ENCODE assay signal across 8 mouse cellular contexts in the genomic region with DNA sequence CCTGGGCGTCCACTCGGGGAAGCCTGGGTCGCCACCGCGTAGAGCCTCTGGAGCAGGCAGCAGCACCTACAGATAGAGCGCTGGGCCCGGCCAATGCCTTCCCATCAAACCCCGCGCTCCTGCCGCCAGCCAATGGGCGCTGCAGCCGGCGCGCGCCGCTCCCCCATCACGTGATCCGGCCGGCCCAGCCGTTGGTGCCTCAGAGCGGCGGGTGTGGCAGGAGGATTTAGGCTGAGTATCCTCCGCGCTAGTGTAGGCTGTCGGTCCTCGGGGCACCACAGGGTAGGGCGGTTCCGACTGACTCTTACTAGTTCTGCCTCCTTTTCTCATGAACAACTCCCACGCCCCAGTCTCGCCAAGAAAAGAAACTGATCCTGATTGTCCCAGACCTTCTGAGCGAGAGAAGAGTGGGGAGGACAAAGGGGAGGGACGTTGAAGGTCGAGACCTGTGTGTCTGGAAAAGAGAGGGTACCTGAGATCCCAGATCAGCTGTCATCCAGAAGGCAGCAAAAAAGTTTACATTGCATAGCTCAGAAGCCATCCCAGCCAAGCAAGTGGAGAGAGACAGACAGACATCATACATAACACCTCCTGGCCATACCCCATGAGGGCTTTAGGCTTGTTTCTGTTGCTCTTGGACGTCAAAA. TPM values are rescaled to one million over a fixed set of nuclear protein-coding genes. Genes with fewer than 3 reads are reported as not detected.
DNase-seq lines count a peak whose midpoint lies in the region; ATAC-seq and TF ChIP-seq lines count a peak whose summit lies in the region.

TSS of gene Lnpk (minus strand) at position 593 of the 647 bp plus-strand sequence.

- no peaks in the 10 kb centered on the region for H3K36me3 ChIP-seq in hindbrain, postnatal 0 days (ENCODE audit: insufficient read depth, low read length)

- peak within 1 kb of the TSS; percentile 75 for H3K9ac ChIP-seq in hindbrain, postnatal 0 days (replicated peaks; ENCODE audit: low read length)

- H3K27ac ChIP-seq in gastrocnemius, adult 2 months = peak within 1 kb of the TSS; percentile 94
- H3K27ac ChIP-seq in hindbrain, postnatal 0 days = peak within 1 kb of the TSS; percentile 59; the same call in 1 of the 2 replicates

- H3K4me3 ChIP-seq in gastrocnemius, adult 2 months = peak within 1 kb of the TSS; percentile 96
- peak within 1 kb of the TSS; percentile 75 for H3K4me3 ChIP-seq in hindbrain, postnatal 0 days (ENCODE audit: low read length)

- no peak for TF ChIP-seq CTCF in gastrocnemius, adult 2 months (IDR thresholded peaks at IDR 0.05)
- 0 out of 2 replicates have a peak, but pooled peaks have one; percentile 0 for TF ChIP-seq CTCF in hindbrain, postnatal 0 days (IDR thresholded peaks at IDR 0.05; ENCODE audit: low read depth)

- H3K4me2 ChIP-seq in hindbrain, postnatal 0 days (ENCODE audit: low read depth, low read length) = peak within 1 kb of the TSS; percentile 86

- intact Hi-C loops in gastrocnemius, adult 2 months (cut with DNase I) = loop anchor here (5.0 kb wide), 3 partner anchors 83 to 277 kb away; no protein-coding TSS in a partner anchor

- H3K9me3 ChIP-seq in hindbrain, postnatal 0 days (ENCODE audit: low read length) = no peaks in the 10 kb centered on the region

- H3K27me3 ChIP-seq in hindbrain, postnatal 0 days (ENCODE audit: insufficient read depth, low read length) = no peaks in the 10 kb centered on the region

- H3K4me1 ChIP-seq in hindbrain, postnatal 0 days (ENCODE audit: insufficient read depth, low read length) = peaks cover 6% of the 10 kb centered on the region

- peak; percentile 97 for DNase-seq in ZHBTc4 (ENCODE audit: low read depth, low spot score)
- DNase-seq in gastrocnemius, adult 2 months = peak; percentile 97
- DNase-seq in hindbrain, postnatal 0 days (ENCODE audit: low spot score) = peak; percentile 95
- peak; percentile 69 to 92 for DNase-seq in left cerebral cortex, adult 9 months (ENCODE audit: low spot score in 2 of 2)
- DNase-seq in right cerebral cortex, postnatal 14 days = peak; percentile 92
- peak; percentile 86 to 93 for DNase-seq in urinary bladder, postnatal 36 days (ENCODE audit: low spot score in 2 of 2)

- peak; percentile 94 for ATAC-seq in common myeloid progenitor, adult 5-6 weeks (replicated peaks; ENCODE audit: low read depth, poor library complexity, severe bottlenecking)
- peak; percentile 99 for ATAC-seq in hindbrain, postnatal 0 days
- peak; percentile 94 for ATAC-seq in megakaryocyte progenitor cell, adult 5-6 weeks (replicated peaks; ENCODE audit: poor library complexity)

- under 1% methylated on average over 34 of the region's 34 CpGs for WGBS in hindbrain, postnatal 0 days

RNA-seq across cellular contexts. Expression of gene Lnpk, which starts in this region (rescaled TPM):
- 44.5 and 49.9 TPM in 2 replicates for total RNA-seq in common myeloid progenitor, adult 5-6 weeks (2017)
- total RNA-seq in gastrocnemius, adult 2 months (2021) = 10 to 100 TPM; 47.4 to 56.8 TPM
- total RNA-seq in hindbrain, postnatal 0 days (2014; rRNA removed) = 28.4 and 54.2 TPM in 2 replicates
- 40.8 and 41.0 TPM in 2 replicates for polyA plus RNA-seq in hindbrain, postnatal 0 days (2015; fragmentation: Nextera tagmentation; extraction: Ambion mirVana)
- total RNA-seq in megakaryocyte progenitor cell, adult 5-6 weeks (2015) = 30.8 and 34.9 TPM in 2 replicates
- total RNA-seq in megakaryocyte progenitor cell, adult 5-6 weeks (2017) = 42.6 and 42.8 TPM in 2 replicates

Comparison
In these comparisons a context has a peak if more than half of its experiments do, and no peak if none do; other contexts are left out.
1. Peak in every context shown above with its lines: DNase-seq, ATAC-seq, H3K4me3 ChIP-seq and H3K27ac ChIP-seq.